Mouse (Mus musculus) cerebellum, adult 8-10 months (tissue): Measurements from ENCODE around the gene Ftsj3.
A peak's percentile ranks its signal among the peaks of the same experiment; 100 is the strongest.
"Not testable (repeated sequence)": the region's sequence is repeated elsewhere in the genome, so short reads cannot be mapped to it uniquely, and the experiment has no call there.

ENCODE experiments used
- DNase-seq: peaks from one replicate; pipeline ENCODE4 v3.0.0; 2022

The Ftsj3 gene

DNA sequence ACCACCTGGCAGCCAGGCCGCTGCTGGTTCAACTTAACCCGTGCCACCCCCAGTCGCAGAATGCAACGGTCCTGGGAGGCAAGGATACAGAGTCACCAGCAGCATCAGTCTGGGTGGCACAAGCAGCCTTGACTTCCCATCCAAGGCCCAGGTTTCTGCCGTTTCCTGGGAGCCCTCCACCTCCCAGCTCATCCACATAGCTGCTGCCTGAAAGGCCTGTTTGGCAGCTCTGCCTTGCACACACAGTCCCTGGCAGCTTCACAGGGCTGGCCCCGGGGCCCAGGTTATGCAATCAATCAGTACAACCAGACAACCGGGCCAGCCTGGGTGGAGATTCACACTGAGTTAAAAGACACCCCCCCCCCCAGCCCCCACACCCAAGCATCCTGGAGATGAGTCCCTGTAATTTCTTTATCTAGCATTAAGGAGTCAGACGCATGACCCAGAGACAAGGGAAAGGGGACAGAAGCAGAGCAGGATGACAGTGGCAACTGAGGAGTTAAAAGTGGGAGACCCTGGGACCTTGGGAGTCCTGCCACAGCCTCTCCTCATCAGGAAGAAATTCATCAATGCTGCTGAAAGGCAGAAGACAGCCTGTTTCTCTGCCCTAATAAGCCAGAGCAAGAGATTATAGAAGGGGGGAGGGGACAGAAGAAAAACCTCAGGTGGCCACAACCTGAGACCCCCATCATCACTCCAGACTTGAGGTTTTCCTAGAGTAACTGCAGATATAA is 12.6 kb upstream of the Ftsj3 start:
- peak; percentile 87 for DNase-seq

DNA sequence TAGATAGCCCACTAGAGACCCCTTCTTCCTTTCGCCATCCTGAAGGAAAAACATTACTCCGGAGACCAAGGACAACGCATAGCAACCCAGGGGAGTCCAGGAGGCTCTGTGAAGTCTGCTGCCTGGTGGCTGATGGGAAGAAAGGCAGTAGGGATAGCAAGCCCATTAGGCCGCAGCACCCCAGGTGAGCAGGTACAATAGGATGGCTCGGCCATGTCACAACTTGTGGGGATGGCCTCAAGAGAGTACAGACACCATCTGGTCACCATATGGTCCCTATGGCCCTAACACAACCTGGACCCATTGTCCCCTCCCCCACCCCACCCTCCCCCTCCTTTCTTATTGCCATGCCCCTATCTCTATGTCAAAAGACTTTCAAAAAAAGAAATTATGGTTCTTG is 12.0 kb upstream of the Ftsj3 start:
- peak; percentile 70 for DNase-seq

DNA sequence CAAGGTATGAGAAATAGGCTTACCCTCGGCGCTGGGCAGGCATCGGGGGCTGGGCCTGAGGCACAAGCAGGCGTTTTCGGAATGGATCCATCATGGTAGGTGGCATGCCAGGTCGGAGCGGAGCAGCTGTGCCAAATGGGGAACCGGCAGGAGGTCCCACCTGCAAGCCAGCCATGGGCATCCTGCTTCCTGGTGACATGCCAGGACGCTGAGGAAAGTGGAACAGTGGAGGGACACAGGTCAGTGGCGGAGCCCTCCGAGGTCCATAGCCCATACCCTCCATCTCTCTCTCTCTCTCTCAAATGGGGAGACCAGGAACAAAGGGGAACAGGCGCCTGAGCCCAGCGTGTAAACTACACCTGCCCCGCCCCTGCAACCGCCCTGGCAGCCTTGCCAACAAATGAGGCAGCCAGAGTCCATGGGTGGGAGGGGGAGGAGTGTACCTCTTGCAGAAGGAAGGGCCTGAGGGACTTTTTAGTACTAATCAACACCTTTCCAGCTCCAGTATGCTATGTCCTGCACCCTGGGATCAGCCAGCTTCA is 11.5 kb upstream of the Ftsj3 start:
- peak; percentile 96 for DNase-seq

DNA sequence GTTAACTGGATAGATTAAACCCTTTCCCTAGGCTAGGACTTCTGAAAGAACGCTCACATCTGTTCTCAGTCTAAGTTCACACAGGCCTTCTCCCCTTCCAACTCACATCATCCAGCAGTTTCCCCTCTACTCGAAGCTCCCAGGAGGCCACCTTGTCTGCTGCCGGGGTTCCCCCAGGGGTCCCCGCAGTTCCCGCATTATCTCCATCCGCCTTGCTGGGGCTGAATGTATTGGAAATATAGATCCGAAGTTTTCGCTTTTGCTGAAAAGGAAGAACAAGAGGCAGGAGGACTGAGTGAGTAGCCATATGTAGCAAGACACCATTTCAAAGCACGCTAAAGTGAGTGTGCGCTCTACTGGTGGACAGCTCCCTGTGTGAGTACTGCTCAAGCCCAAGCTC is 10.6 kb upstream of the Ftsj3 start:
- no peak for DNase-seq

DNA sequence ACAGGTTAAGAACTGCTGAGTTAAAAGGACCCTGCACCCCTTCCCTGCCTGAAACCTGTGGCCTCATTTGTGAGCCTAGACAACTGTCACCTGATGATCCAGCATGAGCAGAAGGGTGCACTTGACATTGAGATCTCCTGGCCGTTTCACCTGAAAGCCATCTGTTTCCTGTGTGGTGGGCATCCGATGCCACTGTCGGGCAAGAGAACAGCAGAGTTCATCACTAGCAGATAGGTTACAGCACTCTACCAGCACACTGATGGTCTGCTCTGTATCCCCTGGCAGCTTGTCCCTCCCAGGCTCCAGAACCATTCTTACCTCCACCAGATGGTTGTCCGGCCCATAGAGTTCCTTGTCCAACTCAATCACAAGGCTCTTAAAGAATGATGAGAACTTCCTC is 9.7 kb upstream of the Ftsj3 start:
- peak; percentile 44 for DNase-seq

DNA sequence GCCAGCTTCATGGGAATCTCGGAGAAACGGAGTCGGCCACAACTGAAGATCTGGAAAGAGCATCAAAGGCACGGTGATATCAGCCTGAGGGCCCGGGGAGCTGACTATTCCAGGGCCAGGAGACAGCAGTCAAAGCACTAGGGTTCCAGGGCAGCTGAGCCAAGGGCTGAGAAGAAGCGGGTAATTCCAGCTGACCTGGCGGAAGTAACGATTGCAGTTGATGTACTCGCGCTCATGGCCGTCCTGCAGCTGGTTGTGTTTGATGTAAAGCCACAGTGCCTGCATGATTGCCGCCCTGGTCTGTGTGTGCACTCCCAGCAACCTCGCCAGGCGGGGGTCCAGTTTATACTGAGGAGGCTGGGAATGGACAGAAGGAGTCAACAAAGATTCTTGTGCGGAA is 9.1 kb upstream of the Ftsj3 start:
- peak; percentile 30 for DNase-seq

DNA sequence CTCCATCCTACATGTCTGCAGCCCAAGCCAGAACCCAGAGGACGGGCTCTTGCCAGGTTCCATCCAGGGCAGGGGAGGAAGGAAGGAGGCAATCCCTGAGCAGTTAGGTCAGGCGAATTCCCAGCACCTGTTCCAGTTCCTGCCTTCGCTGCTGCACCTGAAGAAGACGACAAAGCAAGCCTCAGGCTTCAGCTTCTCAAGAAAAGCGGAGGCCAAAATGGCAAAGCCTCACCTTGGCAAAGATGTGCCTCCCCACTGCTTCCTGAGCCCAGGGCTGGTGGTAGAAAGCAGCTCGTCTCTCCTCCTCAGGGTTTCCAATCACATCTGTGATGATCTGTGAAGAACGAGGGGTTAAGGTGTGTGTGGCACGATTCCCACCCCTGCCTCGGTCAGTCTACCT is 8.1 kb upstream of the Ftsj3 start:
- peak; percentile 35 for DNase-seq

DNA sequence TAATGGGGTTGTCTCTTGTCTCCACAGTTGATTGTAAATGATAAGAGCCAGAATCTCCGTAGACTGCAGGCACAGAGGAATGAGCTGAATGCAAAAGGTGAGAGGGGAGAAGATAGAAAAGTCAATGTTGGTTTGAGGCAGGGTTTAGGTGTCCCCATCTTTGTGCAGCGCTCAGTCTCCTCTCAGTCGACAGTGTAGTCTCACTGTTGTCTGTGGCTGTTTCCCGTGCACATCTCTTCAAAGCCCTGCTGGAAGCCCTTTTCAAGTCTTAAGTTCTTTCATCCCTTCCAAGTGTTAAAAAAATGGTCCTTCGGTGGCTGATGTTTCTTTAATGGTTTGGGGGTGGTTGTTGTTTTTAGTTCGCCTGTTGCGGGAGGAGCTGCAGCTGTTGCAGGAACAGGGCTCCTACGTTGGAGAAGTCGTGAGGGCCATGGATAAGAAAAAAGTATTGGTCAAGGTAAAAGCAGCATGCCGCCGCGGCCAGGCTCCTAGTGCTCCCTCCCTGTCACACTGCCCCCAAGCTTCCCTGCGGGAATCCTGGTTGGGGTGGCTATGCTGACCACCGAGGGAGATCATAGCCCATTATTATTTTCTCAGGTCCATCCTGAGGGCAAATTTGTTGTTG is 5.1 kb upstream of the Ftsj3 start:
- DNase-seq = no peak

DNA sequence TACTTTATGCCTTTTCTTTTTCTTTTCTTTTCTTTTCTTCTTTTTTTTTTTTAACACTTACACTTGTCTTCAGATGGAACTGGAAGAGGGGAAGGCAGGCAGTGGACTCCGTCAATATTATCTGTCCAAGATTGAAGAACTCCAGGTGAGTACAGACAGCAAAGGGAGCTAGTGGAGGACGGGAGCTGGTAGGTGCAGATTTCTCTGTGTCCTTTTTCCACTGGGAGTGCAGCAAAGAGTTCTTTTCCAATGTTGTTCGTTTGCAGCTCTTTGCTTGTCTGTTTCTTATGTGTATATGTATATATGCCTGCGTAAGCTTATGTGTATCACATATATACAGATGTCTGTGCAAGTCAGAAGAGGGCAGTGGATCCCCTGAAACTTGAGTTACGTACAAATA is 896 bp upstream of the Ftsj3 start:
- DNase-seq = no peak

DNA sequence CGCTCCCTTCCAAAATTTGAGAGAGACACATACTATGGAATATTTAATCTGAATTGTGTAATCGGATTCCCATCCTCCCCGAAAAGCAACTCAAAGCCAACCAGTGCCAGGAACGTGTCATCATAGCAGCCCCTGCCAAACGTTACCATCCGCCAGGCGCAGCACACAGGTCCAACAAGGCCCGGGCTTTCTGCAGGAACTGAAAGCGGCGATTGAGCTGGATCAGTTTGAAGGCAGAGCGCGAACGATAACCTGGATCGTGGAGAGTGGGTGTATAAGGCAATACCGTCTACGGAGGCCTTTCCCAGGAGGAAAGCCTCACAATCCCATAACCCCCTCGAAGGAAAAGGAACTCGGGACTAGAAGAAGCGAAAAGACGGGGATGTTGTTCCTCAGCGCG is 705 bp downstream of the Ftsj3 start:
- DNase-seq = no peak

DNA sequence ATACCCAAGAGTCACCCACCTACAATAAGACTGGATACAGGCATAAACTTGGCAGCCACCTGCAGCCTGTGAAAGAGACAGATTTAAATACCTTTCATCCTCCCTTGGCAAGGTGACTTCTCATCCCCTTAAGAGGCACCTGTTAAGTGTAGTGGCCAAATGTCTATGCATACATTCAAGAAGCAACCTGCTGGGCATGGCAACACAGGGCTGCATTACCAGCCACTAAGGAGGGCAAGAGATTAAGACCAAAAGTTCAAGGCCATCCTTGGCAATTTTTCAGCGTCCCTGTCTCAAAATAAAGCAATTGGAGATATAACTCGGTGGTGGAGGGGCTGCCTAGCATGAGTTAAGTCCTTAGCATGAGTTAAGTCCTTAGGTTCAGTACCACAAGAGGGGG is 1.1 kb downstream of the Ftsj3 start:
- no peak for DNase-seq

DNA sequence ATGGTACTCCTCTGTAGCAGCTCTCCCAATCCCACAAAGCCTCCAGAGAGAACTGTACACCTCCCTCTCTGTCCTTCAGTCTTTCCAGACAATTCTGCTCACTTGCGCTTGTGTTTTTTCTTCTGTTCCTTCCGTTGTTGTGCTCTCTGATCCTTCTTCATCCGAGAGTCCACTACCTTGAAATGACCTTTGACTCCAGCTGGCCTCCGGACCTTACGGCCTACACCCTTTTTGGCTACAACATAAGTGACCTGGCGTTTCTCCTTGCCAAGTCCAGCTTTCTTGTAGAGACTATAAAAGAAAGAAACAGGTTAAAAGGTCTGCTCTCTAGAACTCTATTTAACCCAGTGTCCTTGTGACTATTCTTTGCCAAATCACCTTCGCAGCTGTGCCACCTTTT is 6.6 kb downstream of the Ftsj3 start:
- no peak for DNase-seq

DNA sequence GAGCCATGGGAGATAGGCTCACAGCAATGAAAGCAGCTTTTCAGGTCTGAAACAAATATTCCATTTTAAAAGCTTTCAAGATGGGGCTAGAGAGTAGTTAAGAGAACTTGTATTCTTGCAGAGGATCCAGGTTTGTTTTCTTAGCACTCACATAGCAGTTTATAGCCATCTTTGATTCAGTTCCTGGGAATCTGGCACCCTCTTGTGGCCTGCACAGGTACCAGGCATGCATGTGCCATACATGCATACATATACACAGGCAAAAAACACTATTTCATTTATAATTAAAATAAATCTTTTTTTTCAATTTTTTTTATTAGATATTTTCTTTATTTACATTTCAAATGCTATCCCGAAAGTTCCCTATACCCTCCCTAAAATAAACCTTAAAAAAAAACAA is 9.0 kb downstream of the Ftsj3 start:
- DNase-seq = no peak

DNA sequence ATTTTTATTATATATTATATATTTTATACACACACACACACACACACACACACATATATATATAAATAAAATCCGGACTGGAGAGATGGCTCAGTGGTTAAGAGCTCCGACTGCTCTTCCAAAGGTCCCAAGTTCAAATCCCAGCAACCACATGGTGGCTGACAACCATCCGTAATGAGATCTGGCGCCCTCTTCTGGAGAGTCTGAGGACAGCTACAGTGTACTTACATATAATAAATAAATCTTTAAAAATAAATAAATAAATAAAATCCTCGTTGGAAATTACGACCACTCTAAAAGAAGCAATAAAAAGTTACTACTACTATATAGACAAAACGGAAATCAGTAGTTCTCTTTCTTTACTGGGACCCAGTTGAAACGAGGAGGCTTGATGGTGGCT is 21.9 kb downstream of the Ftsj3 start:
- not testable (repeated sequence) for DNase-seq

DNA sequence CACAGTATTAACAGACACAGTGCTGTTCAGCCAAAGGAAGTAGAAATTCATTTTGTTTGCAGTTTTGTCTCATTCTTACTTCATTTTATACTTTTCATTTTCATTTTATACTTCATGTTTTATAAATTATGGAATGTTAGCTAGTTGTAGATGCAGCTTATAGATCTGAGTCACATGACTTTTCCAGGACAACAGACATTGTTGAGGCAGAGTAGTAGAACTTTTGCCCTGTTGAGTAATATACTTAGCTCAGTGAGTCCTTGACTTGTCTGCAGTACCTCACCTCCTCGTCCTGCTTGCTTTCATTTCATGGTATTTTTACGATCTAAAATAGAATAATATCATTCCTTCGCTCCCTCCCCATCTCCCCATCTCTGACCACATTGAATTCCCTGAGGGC is 35.3 kb downstream of the Ftsj3 start:
- DNase-seq = no peak

DNA sequence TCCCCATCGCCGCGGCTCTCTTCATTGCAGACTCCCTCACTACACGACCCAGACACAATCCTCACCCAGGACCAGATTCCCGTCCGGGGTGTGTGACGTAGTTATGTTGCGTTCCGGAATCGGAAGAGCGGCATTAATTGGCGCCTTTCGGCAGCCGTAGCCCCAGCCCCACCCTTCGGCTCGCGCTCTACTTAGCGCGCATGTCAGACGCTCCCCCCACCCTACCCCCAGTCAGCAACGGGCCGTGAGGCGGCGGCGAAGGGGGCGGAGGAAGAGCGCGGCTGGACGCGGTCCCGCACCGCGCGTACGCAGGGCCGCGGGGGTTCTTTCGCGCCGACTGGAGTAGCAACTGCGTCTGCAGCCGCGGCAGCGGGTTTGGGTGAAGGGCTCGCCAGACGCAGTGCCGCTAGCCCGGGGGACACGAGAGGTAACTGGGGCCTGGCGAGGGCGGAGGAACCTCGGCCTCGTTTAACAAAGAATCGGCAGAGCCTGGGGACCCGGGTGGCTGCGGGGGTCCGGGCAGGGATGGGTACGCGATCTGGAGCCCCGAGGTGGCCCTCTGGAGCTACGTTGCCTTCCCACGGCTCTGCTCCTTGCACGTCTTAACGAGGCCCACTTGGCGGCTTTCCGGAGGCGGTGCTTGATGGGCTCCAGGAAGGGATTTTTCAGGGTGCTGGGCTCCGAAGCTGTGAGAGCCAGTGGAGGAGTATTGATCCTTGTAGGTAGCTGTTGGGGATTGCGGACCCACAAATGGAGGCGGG is 39.0 kb downstream of the Ftsj3 start, which contains the start of gene Ddx42:
Ddx42 (plus strand) TSS at position 197 of the 761 bp plus-strand sequence.
- DNase-seq = peak; percentile 89

DNA sequence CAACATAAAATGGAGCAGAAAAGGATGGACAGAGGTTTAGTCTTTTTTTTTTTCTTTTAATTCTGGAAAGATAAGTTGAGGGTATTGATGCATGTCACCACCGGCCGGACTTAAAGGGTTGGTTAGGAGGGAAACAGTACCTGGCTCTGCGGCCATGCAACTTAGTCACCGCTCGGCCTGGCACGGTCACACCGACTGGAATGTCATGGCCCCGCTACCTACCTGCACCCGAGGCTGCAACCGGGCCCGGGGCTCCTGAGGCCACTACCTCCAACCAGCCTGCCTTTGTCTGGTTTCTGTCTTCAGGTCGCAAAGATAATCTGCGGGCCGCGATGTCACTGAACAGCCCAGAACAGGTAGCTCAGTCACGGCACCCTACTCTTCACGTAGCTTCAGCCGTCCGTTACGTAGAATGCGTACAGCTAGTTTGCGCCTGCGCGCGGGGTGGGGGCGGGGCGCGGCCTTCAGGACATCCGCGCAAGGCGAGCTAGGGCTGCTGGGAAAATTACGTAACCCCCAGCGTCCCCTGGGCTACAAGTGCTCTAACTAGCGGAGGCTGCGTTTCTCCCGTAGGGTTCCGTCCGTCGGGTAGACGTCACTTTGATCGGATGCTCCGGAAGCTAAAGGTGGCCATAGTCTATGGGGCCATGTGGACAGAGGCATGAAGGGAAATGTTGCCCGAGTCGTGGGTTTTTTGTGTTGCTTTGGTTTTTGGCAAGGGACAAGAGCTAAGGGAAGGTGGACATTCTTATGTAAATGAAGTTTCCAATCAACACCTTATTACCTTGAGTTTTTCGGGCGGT is 39.8 kb downstream of the Ftsj3 start, which contains the start of gene Ccdc47:
Ccdc47 (minus strand) TSS at position 418 of the 803 bp plus-strand sequence.
- DNase-seq = peak; percentile 95

DNA sequence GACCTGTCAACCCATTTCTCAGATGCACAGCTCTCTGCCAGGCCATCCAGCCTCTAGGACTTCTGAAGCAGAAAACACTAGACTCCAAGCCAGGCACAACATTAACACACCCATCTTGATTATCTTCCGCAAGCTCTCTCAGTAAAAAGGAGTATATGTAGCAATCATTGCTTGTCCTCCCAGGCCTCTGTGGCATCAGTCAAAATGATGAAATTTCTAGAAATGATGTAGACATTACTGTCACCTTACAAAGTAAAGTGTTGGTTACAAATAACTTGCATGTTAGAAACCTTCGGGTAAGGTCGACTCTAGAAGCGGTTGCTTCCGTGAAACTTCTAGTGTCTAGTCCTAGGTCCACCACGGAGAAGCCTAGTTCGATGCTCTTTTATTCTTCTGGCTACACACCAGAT is 40.4 kb downstream of the Ftsj3 start:
- DNase-seq = no peak

DNA sequence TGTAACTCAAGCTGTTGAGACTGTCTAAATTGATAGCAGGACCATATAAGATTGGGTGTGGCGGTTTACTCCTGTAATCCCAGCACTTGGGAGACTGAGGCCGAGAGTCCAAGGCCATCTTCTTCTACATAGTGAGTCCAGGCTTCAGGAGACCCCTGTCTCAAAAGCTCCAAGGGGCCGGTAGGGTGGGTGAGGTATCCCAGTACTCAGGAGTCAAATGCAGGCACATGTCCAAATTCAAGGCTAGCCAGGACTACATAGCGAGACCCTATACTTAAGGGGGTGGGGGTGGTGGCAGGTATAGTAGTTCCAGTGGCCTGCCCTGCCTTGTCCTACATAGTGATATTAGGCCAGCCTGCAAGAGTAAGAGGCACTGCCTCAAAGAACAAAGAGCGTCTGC is 41.0 kb downstream of the Ftsj3 start:
- no peak for DNase-seq

DNA sequence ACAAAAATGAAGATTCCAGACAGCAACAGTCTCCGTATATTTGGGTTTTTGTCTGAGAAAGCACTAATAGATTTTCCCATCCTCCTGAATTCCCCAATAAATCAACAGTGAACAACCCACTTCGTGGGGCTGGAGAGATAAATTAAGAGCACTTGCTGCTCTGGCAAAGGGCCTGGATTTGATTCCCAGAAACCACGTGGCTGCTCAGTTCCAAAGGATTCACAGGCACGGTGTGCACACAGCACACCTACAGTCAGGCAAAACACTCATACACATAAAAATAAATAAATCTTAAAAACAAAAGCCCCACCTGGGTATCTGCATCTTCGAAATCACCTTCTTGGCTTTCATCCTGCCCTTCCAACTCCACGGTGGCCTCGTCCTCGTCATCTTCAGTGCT is 43.1 kb downstream of the Ftsj3 start:
- no peak for DNase-seq

DNA sequence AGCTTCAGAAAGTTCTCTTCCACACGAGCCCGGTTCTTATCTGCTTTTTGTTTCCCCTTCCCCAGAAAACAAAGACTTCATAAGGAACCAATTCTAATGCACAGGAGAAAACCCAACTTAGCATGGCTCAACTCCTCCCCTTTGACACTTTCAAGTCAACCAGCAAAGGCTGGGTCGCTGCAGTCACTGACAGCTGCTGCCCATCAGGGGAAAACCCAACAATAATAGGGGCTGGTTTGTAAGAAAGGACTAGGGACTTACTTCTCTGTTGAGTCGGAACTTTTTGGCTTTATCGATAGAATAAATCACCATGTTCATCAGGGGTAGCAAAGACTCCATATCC is 53.8 kb downstream of the Ftsj3 start, which contains the start of gene Strada:
Strada (minus strand) TSS at position 46 of the 343 bp plus-strand sequence.
- no peak for DNase-seq

DNA sequence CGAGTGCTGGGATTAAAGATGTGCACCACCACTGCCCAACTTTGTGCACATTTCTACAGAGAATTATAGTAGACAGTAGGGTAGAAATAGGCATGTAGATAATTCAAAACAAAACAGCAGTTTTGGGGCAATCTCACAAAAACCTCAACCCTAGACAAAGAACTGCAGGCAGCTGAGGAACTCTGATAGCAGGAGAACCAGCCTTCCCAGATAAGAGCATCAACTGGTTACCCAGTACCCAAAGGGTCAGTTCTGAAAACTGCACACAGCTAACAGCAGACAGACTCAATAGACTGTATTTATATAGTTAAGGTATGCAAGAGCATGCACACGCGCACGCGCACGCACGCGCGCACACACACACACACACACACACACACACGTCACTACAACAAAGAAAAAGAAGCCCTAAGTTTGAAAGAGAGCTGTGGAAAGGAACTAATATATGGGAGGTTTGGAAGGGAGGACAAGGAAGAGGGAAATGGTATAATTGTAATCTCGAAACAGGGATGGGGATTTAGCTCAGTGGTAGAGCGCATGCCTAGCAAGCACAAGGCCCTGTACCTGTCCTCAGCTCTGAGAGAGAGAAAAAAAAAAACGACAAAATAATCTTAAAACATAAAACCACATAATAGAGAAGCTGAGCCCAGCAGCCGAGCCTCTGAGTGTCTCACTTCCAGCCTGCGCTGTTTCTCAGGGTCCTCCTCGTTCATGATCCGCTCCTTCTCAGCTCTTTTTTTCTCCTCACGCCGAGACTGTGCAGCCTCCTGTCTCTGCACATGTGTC is 54.3 kb downstream of the Ftsj3 start:
- no peak for DNase-seq
